Mouse (Mus musculus) duodenum, adult 2 months (tissue): ENCODE data around the gene Kctd11. TPM values are rescaled to one million over a fixed set of nuclear protein-coding genes. Genes with fewer than 3 reads are reported as not detected.

Experiments used
- polyA plus RNA-seq: library from polyadenylated mRNA; depleted of rRNA; stranded (reverse); fragments of >200 nt; gene quantifications from 2 replicates; pipeline ENCODE4 v1.2.3, GENCODE M21; 2012; ENCODE audit warnings: low replicate concordance; rRNA removed

Gene Kctd11
- 2.0 and 2.3 TPM in 2 replicates for polyA plus RNA-seq

GRCm38 (mm10) chr11:69880853-69881603 lies at the start of gene Kctd11:
Gene Kctd11 (minus strand): TSS chr11:69881406.

GRCm38 (mm10) chr11:69921114-69922011 lies 40.2 kb upstream of the Kctd11 start, which contains the start of gene Eif5a:
Gene Eif5a (minus strand): TSS chr11:69921958.

GRCm38 (mm10) chr11:69913554-69914371 lies 32.6 kb upstream of the Kctd11 start, which contains the start of gene Gps2:
Gene Gps2 (plus strand): TSS chr11:69913888.

GRCm38 (mm10) chr11:69900471-69901405 lies 19.5 kb upstream of the Kctd11 start, which contains the start of the genes 2810408A11Rik and Neurl4:
Gene 2810408A11Rik (minus strand): TSS chr11:69900987.
Gene Neurl4 (plus strand): TSS chr11:69901072.

DNA sequence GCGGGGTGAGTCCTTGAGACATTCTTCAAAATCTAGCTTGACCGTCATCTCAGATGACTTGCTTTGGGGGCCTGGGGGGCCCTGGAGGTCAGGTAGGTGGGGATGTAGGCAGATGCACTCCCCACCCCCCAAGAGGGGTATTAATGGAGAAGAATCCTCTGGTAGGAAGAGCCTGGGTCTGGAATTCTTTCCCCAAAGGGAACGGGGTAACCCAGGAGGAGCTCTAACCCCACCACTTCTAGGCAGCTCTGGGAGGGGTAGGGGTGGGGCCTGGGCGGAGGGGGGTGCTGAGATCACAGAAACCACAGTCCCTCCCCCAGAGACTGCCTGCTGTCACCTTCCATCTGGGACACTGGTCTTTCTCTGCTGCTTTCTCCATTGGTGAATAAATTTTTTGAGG lies 14.1 kb upstream of the Kctd11 start, which contains the start of gene Acap1:
Gene Acap1, minus strand, starts transcription at position 249 of the 400 bp plus-strand sequence.

DNA sequence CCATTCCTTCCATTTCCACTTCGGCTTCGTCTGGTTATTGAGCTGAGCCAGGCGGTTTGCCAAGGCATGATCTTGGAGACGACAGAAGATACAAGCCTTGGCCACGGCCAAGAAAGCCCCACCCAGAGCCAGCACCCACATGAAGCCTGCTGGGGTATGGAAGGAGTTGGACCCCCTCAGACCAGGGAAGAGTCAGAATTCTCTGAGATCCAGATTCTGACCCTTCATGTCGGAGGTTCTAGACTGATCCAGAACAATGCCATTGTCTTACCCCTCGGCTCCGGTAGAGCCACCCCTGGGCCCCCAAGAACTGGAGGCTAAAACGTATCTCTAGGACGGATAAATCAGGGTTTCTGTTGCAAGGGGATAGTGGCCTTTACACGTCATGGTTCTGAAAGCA lies 3.3 kb downstream of the Kctd11 start, which contains the start of gene Tmem95:
Gene Tmem95, minus strand, starts transcription at position 141 of the 400 bp plus-strand sequence.

DNA sequence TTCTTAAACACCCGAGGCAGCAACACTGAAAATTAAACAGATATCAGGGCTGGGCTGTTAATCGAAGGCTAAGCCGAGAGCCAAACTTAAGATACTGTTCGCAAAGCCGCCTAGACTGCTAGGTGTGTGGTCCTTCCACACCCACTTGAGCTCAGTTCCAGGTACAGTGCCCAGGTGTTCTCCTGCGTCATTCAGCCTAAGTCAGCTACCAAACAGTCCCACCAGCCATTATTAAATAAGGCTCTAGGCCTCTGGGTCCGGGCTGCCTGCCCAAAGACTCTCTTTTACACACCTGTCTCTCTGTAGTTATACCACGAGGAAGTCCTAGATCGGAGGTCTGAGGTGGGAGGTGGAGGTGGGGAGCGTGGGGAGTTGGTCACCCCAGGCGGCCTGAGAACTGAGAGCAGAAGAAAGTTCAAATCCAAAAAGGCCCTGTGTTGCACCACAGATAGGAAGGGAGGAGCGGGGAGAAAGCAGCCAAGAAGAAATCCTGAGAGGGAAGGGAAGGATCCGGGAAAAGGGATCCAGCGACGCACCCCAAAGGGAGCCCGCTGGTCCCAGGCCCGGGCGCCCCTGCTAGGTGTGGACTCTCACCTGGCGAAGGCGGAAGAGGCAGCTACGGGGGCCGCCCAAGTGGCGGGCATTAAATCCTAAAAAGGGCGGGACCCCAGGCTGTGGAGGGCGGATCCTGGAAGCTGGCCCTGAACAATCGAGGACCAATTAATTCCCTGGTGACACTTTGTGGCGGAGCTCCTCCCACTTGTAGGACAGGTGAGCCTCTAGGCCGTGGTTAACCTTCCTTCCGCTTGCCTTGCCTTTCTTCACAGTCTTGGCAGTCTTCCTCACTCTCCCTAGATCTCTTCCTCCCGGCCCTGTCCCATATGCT lies 22.9 kb downstream of the Kctd11 start, which contains the start of gene Tnk1:
Gene Tnk1, minus strand, starts transcription at position 618 of the 886 bp plus-strand sequence.

DNA sequence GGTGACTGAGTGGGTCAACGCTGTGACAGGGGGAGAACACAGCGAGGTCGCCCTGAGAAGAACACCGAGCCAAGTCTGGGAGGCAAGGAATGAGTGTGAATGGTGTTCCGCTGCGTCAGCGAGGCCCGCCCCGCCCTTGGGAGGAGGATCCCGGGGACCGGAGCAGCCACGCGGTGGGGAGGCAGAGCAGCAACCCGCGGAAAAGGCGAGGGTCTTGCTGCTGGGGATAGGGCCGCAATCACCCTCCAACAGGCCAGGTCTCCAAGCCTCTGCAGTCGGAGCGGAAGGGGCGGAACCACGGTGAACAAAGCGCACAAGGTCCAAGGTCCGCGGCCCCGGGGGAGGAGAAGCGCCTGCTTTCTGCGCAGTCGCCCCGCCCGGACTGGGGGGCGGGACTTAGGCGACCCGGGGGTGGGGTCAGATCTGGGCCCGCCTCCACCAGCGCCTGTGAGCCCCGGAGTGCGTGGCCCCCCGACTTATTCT lies 35.0 kb downstream of the Kctd11 start, which contains the start of gene Plscr3:
Gene Plscr3, plus strand, starts transcription at position 179 of the 483 bp plus-strand sequence.

DNA sequence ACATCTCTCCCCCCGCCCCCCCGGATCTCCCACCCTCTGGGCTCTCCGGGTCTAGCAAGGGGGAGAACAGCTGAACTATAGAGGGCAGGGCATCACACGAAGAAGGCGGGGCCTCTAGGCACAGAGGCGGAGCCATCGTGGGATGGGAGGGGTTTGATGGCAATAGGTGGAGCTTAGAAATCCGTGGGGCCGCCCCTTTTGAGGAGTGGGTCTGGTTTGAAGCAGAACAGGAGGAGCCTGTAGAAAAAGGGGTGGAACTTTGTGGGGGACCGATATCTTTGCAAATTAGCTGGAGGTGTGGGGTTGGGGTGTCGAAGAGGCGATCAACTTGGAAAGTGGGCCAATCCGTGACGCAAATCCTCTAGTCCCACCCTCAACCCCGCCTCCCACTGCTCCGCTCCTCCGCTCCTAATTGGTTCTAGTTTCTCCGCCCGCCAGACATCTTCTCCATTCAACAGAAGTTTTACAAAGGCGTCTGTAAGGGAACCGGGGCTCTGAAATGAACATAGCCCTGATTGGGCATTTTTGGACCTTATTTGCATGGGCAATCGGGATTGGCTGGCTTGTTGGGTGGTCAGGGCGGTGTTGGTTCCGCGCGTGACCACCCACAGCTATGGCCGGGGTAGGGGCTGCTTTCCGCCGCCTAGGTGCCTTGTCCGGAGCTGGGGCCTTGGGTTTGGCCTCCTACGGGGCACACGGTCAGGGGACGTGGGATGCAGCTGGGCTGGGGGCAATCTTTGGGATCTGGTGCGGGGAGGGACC lies 43.1 kb downstream of the Kctd11 start, which contains the start of gene Tmem256:
Gene Tmem256, plus strand, starts transcription at position 563 of the 762 bp plus-strand sequence.

DNA sequence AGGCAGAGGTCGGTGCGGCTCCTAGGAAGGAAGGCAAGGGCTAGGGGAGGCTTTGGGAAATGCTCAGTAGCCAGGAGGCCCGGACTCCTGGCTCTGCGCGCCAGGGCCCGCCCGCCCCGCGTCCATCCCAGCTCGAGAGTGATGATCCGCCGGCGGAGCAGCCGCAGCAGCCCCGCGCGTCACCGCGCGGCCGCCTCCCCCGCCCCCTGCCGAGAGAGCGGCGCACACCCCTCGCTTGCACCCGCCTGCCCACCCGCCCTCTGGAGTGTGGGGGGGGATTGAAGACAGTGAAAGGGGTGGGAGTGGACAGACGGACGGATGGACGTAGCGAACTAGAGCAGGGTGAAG lies 43.6 kb downstream of the Kctd11 start, which contains the start of gene Nlgn2:
Gene Nlgn2, minus strand, starts transcription at position 181 of the 348 bp plus-strand sequence.

Other genes starting within 250 kb of the Kctd11 start
- gene Fxr2, start 248.4 kb downstream of the Kctd11 start, polyA plus RNA-seq = 37.9 and 40.8 TPM in 2 replicates
- 0.26 TPM in 1 of 2 replicates, not detected in the other for gene Sox15, start 226.1 kb downstream of the Kctd11 start, polyA plus RNA-seq
- 184 and 214 TPM in 2 replicates for gene Mpdu1, start 218.8 kb downstream of the Kctd11 start, polyA plus RNA-seq
- gene Cd68, start 215.3 kb downstream of the Kctd11 start, polyA plus RNA-seq = 20.5 and 25.2 TPM in 2 replicates
- 71.8 and 97.2 TPM in 2 replicates for gene Eif4a1, start 209.0 kb downstream of the Kctd11 start, polyA plus RNA-seq
- 15.6 and 17.3 TPM in 2 replicates for gene Senp3, start 199.3 kb downstream of the Kctd11 start, polyA plus RNA-seq
- gene Tnfsf13, start 195.6 kb downstream of the Kctd11 start, polyA plus RNA-seq = 11.1 and 13.6 TPM in 2 replicates
- 17.8 and 19.2 TPM in 2 replicates for gene Tnfsf12, start 185.6 kb downstream of the Kctd11 start, polyA plus RNA-seq
- 3.7 and 4.7 TPM in 2 replicates for gene Tnfsfm13, start 185.3 kb downstream of the Kctd11 start, polyA plus RNA-seq
- gene Polr2a, start 122.8 kb downstream of the Kctd11 start, polyA plus RNA-seq = 22.0 and 29.9 TPM in 2 replicates
- gene Slc35g3, start 119.4 kb downstream of the Kctd11 start, polyA plus RNA-seq = 0.13 TPM in 1 of 2 replicates, not detected in the other
- gene Zbtb4, start 115.5 kb downstream of the Kctd11 start, polyA plus RNA-seq = 7.0 and 19.2 TPM in 2 replicates
- 3.8 and 6.8 TPM in 2 replicates for gene Chrnb1, start 85.5 kb downstream of the Kctd11 start, polyA plus RNA-seq
- 2.7 and 6.1 TPM in 2 replicates for gene Fgf11, start 79.5 kb downstream of the Kctd11 start, polyA plus RNA-seq
- gene Tmem102, start 75.8 kb downstream of the Kctd11 start, polyA plus RNA-seq = 44.7 and 80.5 TPM in 2 replicates
- gene Gm39566, start 66.1 kb downstream of the Kctd11 start, polyA plus RNA-seq = not detected in 2 replicates
- gene Spem2, start 62.9 kb downstream of the Kctd11 start, polyA plus RNA-seq = not detected in 2 replicates
- 0.09 and 0.13 TPM in 2 replicates for gene Spem1, start 59.2 kb downstream of the Kctd11 start, polyA plus RNA-seq
- 6.9 and 15.5 TPM in 2 replicates for gene Nlgn2, start 43.6 kb downstream of the Kctd11 start, polyA plus RNA-seq
- 102 and 130 TPM in 2 replicates for gene Tmem256, start 42.9 kb downstream of the Kctd11 start, polyA plus RNA-seq
- gene Plscr3, start 35.0 kb downstream of the Kctd11 start, polyA plus RNA-seq = 39.3 and 58.9 TPM in 2 replicates
- 34.8 and 47.5 TPM in 2 replicates for gene Tnk1, start 22.7 kb downstream of the Kctd11 start, polyA plus RNA-seq
- gene Tmem95, start 3.4 kb downstream of the Kctd11 start, polyA plus RNA-seq = not detected in 2 replicates
- gene Acap1, start 14.1 kb upstream of the Kctd11 start, polyA plus RNA-seq = 7.4 and 13.8 TPM in 2 replicates
- gene 2810408A11Rik, start 19.6 kb upstream of the Kctd11 start, polyA plus RNA-seq = 2.1 and 3.0 TPM in 2 replicates
- 20.1 and 23.0 TPM in 2 replicates for gene Neurl4, start 19.7 kb upstream of the Kctd11 start, polyA plus RNA-seq
- 106 and 110 TPM in 2 replicates for gene Gps2, start 32.5 kb upstream of the Kctd11 start, polyA plus RNA-seq
- gene Eif5a, start 40.6 kb upstream of the Kctd11 start, polyA plus RNA-seq = 196 and 222 TPM in 2 replicates
- gene Ybx2, start 54.4 kb upstream of the Kctd11 start, polyA plus RNA-seq = 10.8 and 28.6 TPM in 2 replicates
- 15.5 and 23.7 TPM in 2 replicates for gene Slc2a4, start 66.8 kb upstream of the Kctd11 start, polyA plus RNA-seq
- 294 and 1,474 TPM in 2 replicates for gene Cldn7, start 83.4 kb upstream of the Kctd11 start, polyA plus RNA-seq
- gene Ctdnep1, start 99.8 kb upstream of the Kctd11 start, polyA plus RNA-seq = 85.4 and 132 TPM in 2 replicates
- 38.1 and 39.2 TPM in 2 replicates for gene Elp5, start 101.1 kb upstream of the Kctd11 start, polyA plus RNA-seq
- 200 and 478 TPM in 2 replicates for gene Gabarap, start 109.7 kb upstream of the Kctd11 start, polyA plus RNA-seq
- gene Phf23, start 114.4 kb upstream of the Kctd11 start, polyA plus RNA-seq = 8.8 and 9.4 TPM in 2 replicates
- gene Dvl2, start 119.2 kb upstream of the Kctd11 start, polyA plus RNA-seq = 5.5 and 7.4 TPM in 2 replicates
- gene Acadvl, start 134.0 kb upstream of the Kctd11 start, polyA plus RNA-seq = 124 and 125 TPM in 2 replicates
- 5.2 and 5.7 TPM in 2 replicates for gene Dlg4, start 135.5 kb upstream of the Kctd11 start, polyA plus RNA-seq
- 0.49 TPM in 1 of 2 replicates, not detected in the other for gene Asgr1, start 172.7 kb upstream of the Kctd11 start, polyA plus RNA-seq
- gene Asgr2, start 211.2 kb upstream of the Kctd11 start, polyA plus RNA-seq = 0.17 and 0.21 TPM in 2 replicates
- gene Mgl2, start 248.9 kb upstream of the Kctd11 start, polyA plus RNA-seq = 0.84 and 1.1 TPM in 2 replicates